Mouse (Mus musculus) cerebral cortex, adult 2 months (tissue): ENCODE results near the gene Mn1.

Experiments used
- WGBS: fragments of 180-500 bp; shearing (Covaris S2); methylation state at CpG from one replicate; pipeline ENCODE4 v1.1.7; 2018; 5-methylcytosine and 5-hydroxymethylcytosine counted together

Mn1 gene

GRCm38 (mm10) chr5:111416591-111417374, at the start of gene Mn1:
TSS of gene Mn1 (plus strand) at chr5:111417362.
- under 1% methylated on average over 88 of the region's 88 CpGs for WGBS

GRCm38 (mm10) chr5:111367937-111368517, 49.1 kb upstream of the Mn1 start:
- 64% methylated on average over 11 of the region's 11 CpGs for WGBS

- 67% methylated on average over 5 of the region's 5 CpGs for WGBS
Observed at GRCm38 (mm10) chr5:111368576-111368975, 48.6 kb upstream of the Mn1 start.

GRCm38 (mm10) chr5:111375616-111376015, 41.5 kb upstream of the Mn1 start:
- 75% methylated on average over 4 of the region's 4 CpGs for WGBS

- WGBS, result 51% methylated on average over 24 of the region's 24 CpGs
Observed at GRCm38 (mm10) chr5:111376276-111377020, 40.7 kb upstream of the Mn1 start.

- WGBS, result 67% methylated on average over 7 of the region's 7 CpGs
Observed at GRCm38 (mm10) chr5:111378126-111378993, 38.8 kb upstream of the Mn1 start.

GRCm38 (mm10) chr5:111383335-111383734, 33.8 kb upstream of the Mn1 start:
- 81% methylated on average over 5 of the region's 5 CpGs for WGBS

GRCm38 (mm10) chr5:111390911-111391310, 26.3 kb upstream of the Mn1 start:
- WGBS, result 63% methylated on average over 10 of the region's 10 CpGs

- 93% methylated on average over 6 of the region's 6 CpGs for WGBS
Observed at GRCm38 (mm10) chr5:111391485-111391884, 25.7 kb upstream of the Mn1 start.

GRCm38 (mm10) chr5:111393346-111394197, 23.6 kb upstream of the Mn1 start:
- WGBS, result 39% methylated on average over 17 of the region's 17 CpGs

GRCm38 (mm10) chr5:111394198-111395053, 22.7 kb upstream of the Mn1 start:
- WGBS, result 18% methylated on average over 15 of the region's 15 CpGs

- WGBS, result 69% methylated on average over 10 of the region's 10 CpGs
Observed at GRCm38 (mm10) chr5:111395771-111396170, 21.4 kb upstream of the Mn1 start.

GRCm38 (mm10) chr5:111396199-111396598, 21.0 kb upstream of the Mn1 start:
- 81% methylated on average over 4 of the region's 4 CpGs for WGBS

GRCm38 (mm10) chr5:111398471-111398870, 18.7 kb upstream of the Mn1 start:
- 78% methylated on average over 4 of the region's 4 CpGs for WGBS

GRCm38 (mm10) chr5:111399271-111399670, 17.9 kb upstream of the Mn1 start:
- WGBS, result 86% methylated on average over 4 of the region's 4 CpGs

- 71% methylated on average over 19 of the region's 19 CpGs for WGBS
Observed at GRCm38 (mm10) chr5:111401879-111402650, 15.1 kb upstream of the Mn1 start.

- WGBS, result 76% methylated on average over 6 of the region's 6 CpGs
Observed at GRCm38 (mm10) chr5:111402651-111402996, 14.5 kb upstream of the Mn1 start.

GRCm38 (mm10) chr5:111404721-111405120, 12.4 kb upstream of the Mn1 start:
- WGBS, result 88% methylated on average over 6 of the region's 6 CpGs

GRCm38 (mm10) chr5:111408470-111409105, 8.6 kb upstream of the Mn1 start:
- 44% methylated on average over 14 of the region's 14 CpGs for WGBS
